Mouse (Mus musculus): ENCODE results near the gene Grin3b. TPM values are rescaled to one million over a fixed set of nuclear protein-coding genes. Genes with fewer than 3 reads are reported as not detected.
"Not testable (repeated sequence)": the region's sequence is repeated elsewhere in the genome, so short reads cannot be mapped to it uniquely, and the experiment has no call there.

Grin3b gene
- polyA plus RNA-seq, 1 experiment from 2014 or later = 0.20 TPM

- DNase-seq (ENCODE audit: low spot score) = no peak
Measured at GRCm38 (mm10) chr10:79934794-79935569, 35.5 kb upstream of the Grin3b start.

GRCm38 (mm10) chr10:79936284-79936910, 34.1 kb upstream of the Grin3b start:
- no peak for DNase-seq (ENCODE audit: low spot score)

GRCm38 (mm10) chr10:79936911-79937441, 33.5 kb upstream of the Grin3b start:
- DNase-seq (ENCODE audit: low spot score) = no peak

GRCm38 (mm10) chr10:79937775-79938526, 32.6 kb upstream of the Grin3b start:
- DNase-seq (ENCODE audit: low spot score) = no peak

- DNase-seq (ENCODE audit: low spot score) = no peak
Measured at GRCm38 (mm10) chr10:79940749-79941148, 29.8 kb upstream of the Grin3b start.

- no peak for DNase-seq (ENCODE audit: low spot score)
Measured at GRCm38 (mm10) chr10:79942988-79943387, 27.5 kb upstream of the Grin3b start.

- DNase-seq (ENCODE audit: low spot score) = no peak
Measured at GRCm38 (mm10) chr10:79943471-79943901, 27.0 kb upstream of the Grin3b start.

- DNase-seq (ENCODE audit: low spot score) = no peak
Measured at GRCm38 (mm10) chr10:79945507-79946234, 24.8 kb upstream of the Grin3b start.

GRCm38 (mm10) chr10:79946752-79947322, 23.7 kb upstream of the Grin3b start:
- no peak for DNase-seq (ENCODE audit: low spot score)

- DNase-seq (ENCODE audit: low spot score) = no peak
Measured at GRCm38 (mm10) chr10:79947502-79947901, 23.0 kb upstream of the Grin3b start.

- no peak for DNase-seq (ENCODE audit: low spot score)
Measured at GRCm38 (mm10) chr10:79949873-79950272, 20.6 kb upstream of the Grin3b start.

GRCm38 (mm10) chr10:79950661-79951060, 19.9 kb upstream of the Grin3b start:
- no peak for DNase-seq (ENCODE audit: low spot score)

GRCm38 (mm10) chr10:79953946-79954345, 16.6 kb upstream of the Grin3b start:
- peak; percentile 42 for DNase-seq (ENCODE audit: low spot score)

- DNase-seq (ENCODE audit: low spot score) = no peak
Measured at GRCm38 (mm10) chr10:79955691-79956090, 14.8 kb upstream of the Grin3b start.

- DNase-seq (ENCODE audit: low spot score) = no peak
Measured at GRCm38 (mm10) chr10:79956643-79957154, 13.8 kb upstream of the Grin3b start.

- DNase-seq (ENCODE audit: low spot score) = peak; percentile 78
Measured at GRCm38 (mm10) chr10:79958140-79958816, 12.2 kb upstream of the Grin3b start.

- not testable (repeated sequence) for DNase-seq (ENCODE audit: low spot score)
Measured at GRCm38 (mm10) chr10:79959412-79959811, 11.1 kb upstream of the Grin3b start.

GRCm38 (mm10) chr10:79959847-79960601, 10.5 kb upstream of the Grin3b start, which contains the start of gene Wdr18:
Gene Wdr18, plus strand, starts transcription at chr10:79960152.
- DNase-seq (ENCODE audit: low spot score) = peak; percentile 100

- DNase-seq (ENCODE audit: low spot score) = no peak
Measured at GRCm38 (mm10) chr10:79960671-79961294, 9.7 kb upstream of the Grin3b start.

All from thymus, postnatal 0 days (tissue).